In the genomic region with DNA sequence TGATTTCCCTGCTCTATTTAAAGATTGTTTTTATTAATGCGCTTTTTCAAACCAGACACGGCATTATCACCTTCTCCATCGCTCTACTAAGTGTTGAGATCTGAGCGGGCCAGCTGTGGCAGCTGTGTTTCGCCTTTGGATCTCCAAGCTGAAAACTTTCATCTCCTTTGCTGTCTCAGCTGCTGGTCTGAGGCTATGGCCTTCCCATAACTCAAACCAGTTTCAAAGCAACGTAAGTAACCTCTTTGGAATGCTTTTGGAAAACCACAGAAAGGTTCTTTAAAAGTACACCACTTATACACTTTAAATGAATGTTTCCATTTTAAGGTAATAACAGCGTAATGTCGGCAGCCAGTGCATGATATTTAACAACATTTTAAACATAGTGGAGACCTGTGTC, we compare ENCODE assay signal across 25 mouse cellular contexts.
DNase-seq lines count a peak whose midpoint lies in the region; ATAC-seq and TF ChIP-seq lines count a peak whose summit lies in the region.
"Had no signal": no experiment of that assay in that cellular context is flagged by ENCODE, and none has a peak within 500 bp of the region (broad histone marks: within the 10 kb centered on the region; RNA-seq: fewer than 3 reads in every experiment).

No protein-coding gene starts in this region.

- H3K27me3 ChIP-seq in embryonic facial prominence, embryonic 14.5 days (replicated peaks; ENCODE audit: control insufficient read depth, insufficient read depth, low read length), result no peaks in the 10 kb centered on the region
- no peaks in the 10 kb centered on the region for H3K27me3 ChIP-seq in embryonic facial prominence, embryonic 10.5 days (replicated peaks; ENCODE audit: low read depth, poor library complexity, severe bottlenecking)
- no peaks in the 10 kb centered on the region for H3K27me3 ChIP-seq in limb, embryonic 13.5 days
- no peaks in the 10 kb centered on the region for H3K27me3 ChIP-seq in limb, embryonic 10.5 days (ENCODE audit: low read depth, poor library complexity, severe bottlenecking)
- H3K27me3 ChIP-seq in limb, embryonic 14.5 days (ENCODE audit: control insufficient read depth, insufficient read depth, low read length), result no peaks in the 10 kb centered on the region
- peaks cover 5% of the 10 kb centered on the region; the same call in 1 of the 2 replicates for H3K27me3 ChIP-seq in forebrain, embryonic 10.5 days (ENCODE audit: poor library complexity, severe bottlenecking)
- H3K27me3 ChIP-seq: embryonic facial prominence, embryonic 12.5 days; forebrain, embryonic 15.5 days; heart, embryonic 12.5 days; heart, embryonic 15.5 days; hindbrain, embryonic 13.5 days; intestine, embryonic 15.5 days had no signal

- no peak overlapping the region for H3K9ac ChIP-seq in embryonic facial prominence, embryonic 14.5 days (ENCODE audit: low read depth, low read length)
- no peak overlapping the region for H3K9ac ChIP-seq in limb, embryonic 13.5 days
- H3K9ac ChIP-seq in limb, embryonic 14.5 days (ENCODE audit: low read depth, low read length, severe bottlenecking), result no peak overlapping the region
- H3K9ac ChIP-seq: embryonic facial prominence, embryonic 12.5 days; forebrain, embryonic 15.5 days; heart, embryonic 12.5 days; heart, embryonic 15.5 days; hindbrain, embryonic 13.5 days; intestine, embryonic 15.5 days had no signal

- TF ChIP-seq POLR2A in limb, embryonic 14.5 days (IDR thresholded peaks at IDR 0.05; ENCODE audit: borderline replicate concordance, extremely low read depth, insufficient read depth, insufficient read length), result no peak

- DNase-seq in embryonic facial prominence, embryonic 14.5 days (ENCODE audit: low spot score), result peak; percentile 69
- DNase-seq in embryonic facial prominence, embryonic 10.5 days (ENCODE audit: low spot score), result no peak
- DNase-seq in limb, embryonic 10.5 days (ENCODE audit: low spot score), result no peak
- DNase-seq in limb, embryonic 14.5 days (ENCODE audit: low spot score), result peak; percentile 25
- DNase-seq in forebrain, embryonic 10.5 days (ENCODE audit: extremely low spot score, low spot score), result no peak
- DNase-seq: adrenal gland, adult 8-10 months; adrenal gland, postnatal 25 days; cerebellum, adult 11-12 months; cerebellum, adult 8-10 months; cerebellum, postnatal 10 days; cerebellum, postnatal 36 days; gastrocnemius, postnatal 25 days; heart, adult 18-20 months; heart, postnatal 10 days; heart, postnatal 36 days had no signal

- no peaks in the 10 kb centered on the region for H3K36me3 ChIP-seq in embryonic facial prominence, embryonic 14.5 days (ENCODE audit: control insufficient read depth, insufficient read depth, low read length)
- H3K36me3 ChIP-seq in embryonic facial prominence, embryonic 10.5 days (replicated peaks), result no peaks in the 10 kb centered on the region
- no peaks in the 10 kb centered on the region for H3K36me3 ChIP-seq in limb, embryonic 13.5 days
- no peaks in the 10 kb centered on the region for H3K36me3 ChIP-seq in limb, embryonic 10.5 days
- H3K36me3 ChIP-seq in limb, embryonic 14.5 days (ENCODE audit: control insufficient read depth, insufficient read depth, low read length), result no peaks in the 10 kb centered on the region
- H3K36me3 ChIP-seq in forebrain, embryonic 10.5 days (replicated peaks), result no peaks in the 10 kb centered on the region
- H3K36me3 ChIP-seq: embryonic facial prominence, embryonic 12.5 days; forebrain, embryonic 15.5 days; heart, embryonic 12.5 days; heart, embryonic 15.5 days; hindbrain, embryonic 10.5 days; hindbrain, embryonic 13.5 days; intestine, embryonic 15.5 days had no signal

- WGBS in embryonic facial prominence, embryonic 14.5 days, result 38% methylated on average over 8 of the region's 8 CpGs
- 85% methylated on average over 8 of the region's 8 CpGs for WGBS in embryonic facial prominence, embryonic 10.5 days
- 26% methylated on average over 8 of the region's 8 CpGs for WGBS in limb, embryonic 13.5 days
- 59% methylated on average over 8 of the region's 8 CpGs for WGBS in limb, embryonic 10.5 days
- 28% methylated on average over 8 of the region's 8 CpGs for WGBS in limb, embryonic 14.5 days
- 92% methylated on average over 8 of the region's 8 CpGs for WGBS in forebrain, embryonic 10.5 days

- no peak overlapping the region for H3K27ac ChIP-seq in embryonic facial prominence, embryonic 14.5 days (replicated peaks; ENCODE audit: low read depth, low read length)
- no peak overlapping the region for H3K27ac ChIP-seq in embryonic facial prominence, embryonic 10.5 days (replicated peaks)
- H3K27ac ChIP-seq in limb, embryonic 13.5 days, result no peak overlapping the region; the same call in 1 of the 2 replicates
- H3K27ac ChIP-seq in limb, embryonic 10.5 days, result no peak overlapping the region
- H3K27ac ChIP-seq in limb, embryonic 14.5 days (replicated peaks; ENCODE audit: low read depth, low read length), result no peak overlapping the region
- no peak overlapping the region for H3K27ac ChIP-seq in forebrain, embryonic 10.5 days
- H3K27ac ChIP-seq: embryonic facial prominence, embryonic 12.5 days; forebrain, embryonic 15.5 days; heart, embryonic 15.5 days; hindbrain, embryonic 10.5 days; hindbrain, embryonic 13.5 days; intestine, embryonic 15.5 days had no signal

- no peak overlapping the region for H3K4me2 ChIP-seq in embryonic facial prominence, embryonic 14.5 days (ENCODE audit: low read depth, low read length)
- 0 out of 2 replicates have a peak overlapping the region, but pooled peaks have one; percentile 12 for H3K4me2 ChIP-seq in limb, embryonic 13.5 days (replicated peaks)
- H3K4me2 ChIP-seq in limb, embryonic 14.5 days (replicated peaks; ENCODE audit: low read depth, low read length, severe bottlenecking), result no peak overlapping the region
- H3K4me2 ChIP-seq: embryonic facial prominence, embryonic 12.5 days; forebrain, embryonic 15.5 days; heart, embryonic 12.5 days; heart, embryonic 15.5 days; hindbrain, embryonic 13.5 days; intestine, embryonic 15.5 days had no signal

- no peaks in the 10 kb centered on the region for H3K9me3 ChIP-seq in embryonic facial prominence, embryonic 14.5 days (ENCODE audit: control insufficient read depth, low read length)
- no peaks in the 10 kb centered on the region for H3K9me3 ChIP-seq in embryonic facial prominence, embryonic 10.5 days
- H3K9me3 ChIP-seq in limb, embryonic 13.5 days, result no peaks in the 10 kb centered on the region
- H3K9me3 ChIP-seq in limb, embryonic 10.5 days (replicated peaks), result no peaks in the 10 kb centered on the region
- H3K9me3 ChIP-seq in limb, embryonic 14.5 days (ENCODE audit: control insufficient read depth, low read length), result no peaks in the 10 kb centered on the region
- no peaks in the 10 kb centered on the region for H3K9me3 ChIP-seq in forebrain, embryonic 10.5 days
- H3K9me3 ChIP-seq: embryonic facial prominence, embryonic 12.5 days; forebrain, embryonic 15.5 days; heart, embryonic 12.5 days; heart, embryonic 15.5 days; hindbrain, embryonic 10.5 days; hindbrain, embryonic 13.5 days; intestine, embryonic 15.5 days had no signal

- ATAC-seq in embryonic facial prominence, embryonic 14.5 days (ENCODE audit: low read depth), result peak; percentile 50; the same call in 1 of the 2 replicates
- peak; percentile 60; the same call in 1 of the 2 replicates for ATAC-seq in limb, embryonic 13.5 days (ENCODE audit: low FRiP score, low read depth)
- ATAC-seq in limb, embryonic 14.5 days (ENCODE audit: low FRiP score, low read depth), result peak; percentile 30; the same call in 1 of the 2 replicates
- ATAC-seq: CD4-positive, CD25-positive, alpha-beta regulatory T cell, adult 4 months; forebrain, embryonic 15.5 days; hindbrain, embryonic 16.5 days; intestine, embryonic 15.5 days had no signal

- H3K4me3 ChIP-seq in embryonic facial prominence, embryonic 14.5 days (ENCODE audit: low read depth, low read length), result no peak overlapping the region
- no peak overlapping the region for H3K4me3 ChIP-seq in embryonic facial prominence, embryonic 10.5 days
- H3K4me3 ChIP-seq in limb, embryonic 13.5 days, result no peak overlapping the region
- H3K4me3 ChIP-seq in limb, embryonic 10.5 days, result no peak overlapping the region
- no peak overlapping the region for H3K4me3 ChIP-seq in limb, embryonic 14.5 days (replicated peaks; ENCODE audit: low read length)
- H3K4me3 ChIP-seq in forebrain, embryonic 10.5 days, result no peak overlapping the region
- H3K4me3 ChIP-seq: embryonic facial prominence, embryonic 12.5 days; forebrain, embryonic 15.5 days; heart, embryonic 12.5 days; heart, embryonic 15.5 days; hindbrain, embryonic 10.5 days; hindbrain, embryonic 13.5 days; intestine, embryonic 15.5 days had no signal

- peaks cover 21% of the 10 kb centered on the region for H3K4me1 ChIP-seq in embryonic facial prominence, embryonic 14.5 days (ENCODE audit: control insufficient read depth, insufficient read depth, low read length)
- H3K4me1 ChIP-seq in embryonic facial prominence, embryonic 10.5 days, result peaks cover 37% of the 10 kb centered on the region
- peaks cover 34% of the 10 kb centered on the region for H3K4me1 ChIP-seq in limb, embryonic 13.5 days
- H3K4me1 ChIP-seq in limb, embryonic 10.5 days, result peaks cover 29% of the 10 kb centered on the region
- H3K4me1 ChIP-seq in limb, embryonic 14.5 days (ENCODE audit: control insufficient read depth, insufficient read depth, low read length), result peaks cover 27% of the 10 kb centered on the region
- H3K4me1 ChIP-seq in forebrain, embryonic 10.5 days, result peaks cover 28% of the 10 kb centered on the region
- H3K4me1 ChIP-seq: forebrain, embryonic 15.5 days; heart, embryonic 12.5 days; heart, embryonic 15.5 days; intestine, embryonic 15.5 days had no signal

Comparison
In these comparisons a context has a peak if more than half of its experiments do, and no peak if none do; other contexts are left out.
1. DNase-seq: peak in embryonic facial prominence, embryonic 14.5 days (single experiment) and limb, embryonic 14.5 days (single experiment); none in embryonic facial prominence, embryonic 10.5 days (single experiment), limb, embryonic 10.5 days (single experiment) and forebrain, embryonic 10.5 days (single experiment).
2. Peak in every context shown above with its lines, with median percentiles within 50 percentile points of each other: ATAC-seq.